Comparison of ENCODE assay signal across 8 mouse cellular contexts in genomic region chrX:167091841-167092240, GRCm38 (mm10).
DNase-seq lines count a peak whose midpoint lies in the region; TF ChIP-seq lines count a peak whose summit lies in the region.
"Had no signal": no experiment of that assay in that cellular context is flagged by ENCODE, and none has a peak within 500 bp of the region (broad histone marks: within the 10 kb centered on the region; RNA-seq: fewer than 3 reads in every experiment).

No protein-coding gene starts in this region.

- peak; percentile 48 for TF ChIP-seq POLR2A in CH12.LX (IDR thresholded peaks at IDR 0.05; ENCODE audit: low read depth, low read length)

- no peak overlapping the region for H3K4me3 ChIP-seq in CH12.LX (replicated peaks in 1 of 3; ENCODE audit: low read depth in 2 of 3, low read length in 2 of 3, poor library complexity in 1 of 3)
- H3K4me3 ChIP-seq: embryonic facial prominence, embryonic 12.5 days had no signal

- H3K4me1 ChIP-seq in CH12.LX (ENCODE audit: control insufficient read depth in 1 of 2, insufficient read depth in 2 of 2) = peaks cover 6 to 51% of the 10 kb centered on the region in 2 experiments
- H3K4me1 ChIP-seq: embryonic facial prominence, embryonic 12.5 days had no signal

- TF ChIP-seq RAD21 in CH12.LX (IDR thresholded peaks at IDR 0.05; ENCODE audit: low read depth, low read length) = no peak; the same call in 1 of the 2 replicates

- no peaks in the 10 kb centered on the region for H3K36me3 ChIP-seq in CH12.LX (replicated peaks in 1 of 2; ENCODE audit: control insufficient read depth in 1 of 2, insufficient read depth in 1 of 2, low read length in 1 of 2)
- H3K36me3 ChIP-seq: embryonic facial prominence, embryonic 12.5 days had no signal

- H3K79me2 ChIP-seq in CH12.LX (replicated peaks; ENCODE audit: control insufficient read depth, extremely low read depth, insufficient read depth, poor library complexity, severe bottlenecking) = 0 out of 2 replicates have a peak, but pooled peaks cover 4% of the 10 kb centered on the region

- dilution Hi-C loops in CH12.LX (cut with MboI; ENCODE audit: extremely low pct_ligation_motif_present, extremely low pct_unique_long_range_greater_than_20kb, low sequenced_read_pairs) = no loop called here

- no peak for TF ChIP-seq EP300 in CH12.LX (IDR thresholded peaks at IDR 0.05; ENCODE audit: low read length)

- H3K27me3 ChIP-seq in CH12.LX (replicated peaks) = no peaks in the 10 kb centered on the region
- H3K27me3 ChIP-seq: embryonic facial prominence, embryonic 12.5 days had no signal

- no peak overlapping the region for H3K9ac ChIP-seq in CH12.LX (ENCODE audit: insufficient read depth, low read depth)
- H3K9ac ChIP-seq: embryonic facial prominence, embryonic 12.5 days had no signal

- DNase-seq in CH12.LX (ENCODE audit: extremely low read depth) = peak; percentile 84
- DNase-seq in adrenal gland, adult 8-10 months = peak; percentile 21
- peak; percentile 81 for DNase-seq in induced T-regulatory cell, adult 2 months (ENCODE audit: low read depth)
- peak; percentile 49 to 62 for DNase-seq in lung, postnatal 4 days
- no peak for DNase-seq in right cerebral cortex, adult 2 months (ENCODE audit: low spot score in 2 of 2)
- no peak for DNase-seq in cerebellum, postnatal 36 days
- DNase-seq in neural tube, embryonic 10.5 days (ENCODE audit: extremely low spot score, low spot score) = no peak

- no peak for TF ChIP-seq CTCF in CH12.LX (conservative IDR thresholded peaks at IDR 0.05 in 1 of 2, IDR thresholded peaks at IDR 0.05 in 1 of 2; ENCODE audit: low read depth in 2 of 2, low read length in 2 of 2)

- no peaks in the 10 kb centered on the region for H3K9me3 ChIP-seq in CH12.LX (replicated peaks; ENCODE audit: low read length)
- H3K9me3 ChIP-seq: embryonic facial prominence, embryonic 12.5 days had no signal

- in situ Hi-C loops in CH12.LX (cut with MboI; ENCODE audit: low pct_ligation_motif_present, low pct_unique_long_range_greater_than_20kb, low sequenced_read_pairs) = loop anchor here (10.0 kb wide), 1 partner anchor 427 kb away; no protein-coding TSS in a partner anchor

- no peak overlapping the region for H3K4me2 ChIP-seq in CH12.LX (ENCODE audit: insufficient read depth, low read depth, poor library complexity, severe bottlenecking)
- H3K4me2 ChIP-seq: embryonic facial prominence, embryonic 12.5 days had no signal

- peak overlapping the region; percentile 84 for H3K27ac ChIP-seq in CH12.LX (ENCODE audit: insufficient read depth, low read depth)
- H3K27ac ChIP-seq: embryonic facial prominence, embryonic 12.5 days had no signal

TF ChIP-seq in CH12.LX, 34 proteins besides CTCF, POLR2A, EP300 and RAD21:
- peak; percentile 53; the same call in 1 of the 2 replicates for TF ChIP-seq TBP (conservative IDR thresholded peaks at IDR 0.05; ENCODE audit: low read depth, low read length)
- no peak for TF ChIP-seq MAZ (IDR thresholded peaks at IDR 0.05; ENCODE audit: low read depth, low read length)
- TF ChIP-seq TCF12 (IDR thresholded peaks at IDR 0.05; ENCODE audit: low read depth, low read length) = peak; percentile 42; the same call in 1 of the 2 replicates
- no peak for TF ChIP-seq UBTF (IDR thresholded peaks at IDR 0.05; ENCODE audit: low read depth, low read length)
- no peak for TF ChIP-seq NELFE (IDR thresholded peaks at IDR 0.05; ENCODE audit: low read depth, low read length)
- TF ChIP-seq SIN3A (IDR thresholded peaks at IDR 0.05; ENCODE audit: low read length) = 0 out of 2 replicates have a peak, but pooled peaks have one; percentile 34
- peak; percentile 56; the same call in 1 of the 2 replicates for TF ChIP-seq ELF1 (IDR thresholded peaks at IDR 0.05; ENCODE audit: low read depth, low read length)
- peak; percentile 36; the same call in 1 of the 2 replicates for TF ChIP-seq JUN (IDR thresholded peaks at IDR 0.05; ENCODE audit: insufficient read depth, low read depth, low read length)
- peak; percentile 62 for TF ChIP-seq ETS1 (conservative IDR thresholded peaks at IDR 0.05; ENCODE audit: low read depth, low read length)
- TF ChIP-seq IRF4 (IDR thresholded peaks at IDR 0.05; ENCODE audit: low read depth, low read length) = peak; percentile 60
- peak; percentile 57; the same call in 1 of the 2 replicates for TF ChIP-seq JUND (conservative IDR thresholded peaks at IDR 0.05; ENCODE audit: low read depth, low read length)

Comparison
In these comparisons a context has a peak if more than half of its experiments do, and no peak if none do; other contexts are left out.
1. DNase-seq: peak in CH12.LX (single experiment), adrenal gland, adult 8-10 months (single experiment), induced T-regulatory cell, adult 2 months (single experiment) and lung, postnatal 4 days (2 of 2); none in right cerebral cortex, adult 2 months (0 of 2), cerebellum, postnatal 36 days (0 of 2) and neural tube, embryonic 10.5 days (single experiment).